Mouse (Mus musculus): ENCODE results near the gene Xylt2.

GRCm38 (mm10) chr11:94620766-94621457 lies 56.4 kb downstream of the Xylt2 start:
- TF ChIP-seq CTCF (IDR thresholded peaks at IDR 0.05; ENCODE audit: low read depth, low read length) (no peak), POLR2A (IDR thresholded peaks at IDR 0.05; ENCODE audit: borderline replicate concordance, low read depth, low read length) (no peak)
